Mouse (Mus musculus) MEL (cell line): Measurements from ENCODE around the gene Zp3. TPM values are rescaled to one million over a fixed set of nuclear protein-coding genes. Genes with fewer than 3 reads are reported as not detected.

Experiments used
- DNase-seq: peaks from one replicate; pipeline ENCODE4 v3.0.0; 2011; ENCODE audit warnings: low read depth, low spot score
- H3K27ac ChIP-seq: 2 replicates; pipeline ENCODE4 v1.5.1; 2012; ENCODE audit warnings: low read depth, mild to moderate bottlenecking, control low read depth, low read length, moderate library complexity; ENCODE audit not compliant: control insufficient read depth
- H3K27me3 ChIP-seq, 2 experiments: fragments of 150-350 bp in 1 of 2; sonication (generic) in 1 of 2; 2 replicates each; pipeline ENCODE4 v1.6.1; 2012; ENCODE audit warnings: low read length in 2 of 2, mild to moderate bottlenecking in 2 of 2, improper control_type of control experiment in 1 of 2, moderate library complexity in 1 of 2; ENCODE audit not compliant: insufficient read depth in 2 of 2, control insufficient read depth in 1 of 2
- H3K36me3 ChIP-seq, 2 experiments: 2 replicates each; pipeline ENCODE4 v1.6.1; 2012 to 2014; ENCODE audit warnings: low read length in 2 of 2, improper control_type of control experiment in 1 of 2, inconsistent platforms in 1 of 2, mild to moderate bottlenecking in 1 of 2; ENCODE audit not compliant: insufficient read depth in 2 of 2, control insufficient read depth in 1 of 2
- H3K4me1 ChIP-seq, 2 experiments: fragments of 150-350 bp in 1 of 2; sonication (generic) in 1 of 2; 2 replicates each; pipeline ENCODE4 v1.6.1; 2012; ENCODE audit warnings: low read length in 2 of 2, improper control_type of control experiment in 1 of 2, mild to moderate bottlenecking in 1 of 2; ENCODE audit not compliant: insufficient read depth in 2 of 2, control insufficient read depth in 1 of 2
- H3K4me3 ChIP-seq, 2 experiments: fragments of 150-350 bp in 1 of 2; sonication (generic) in 1 of 2; 2 replicates each; pipeline ENCODE4 v1.5.1; 2012; ENCODE audit warnings: low read depth in 2 of 2, low read length in 2 of 2, mild to moderate bottlenecking in 2 of 2, moderate library complexity in 2 of 2, control low read depth in 1 of 2, improper control_type of control experiment in 1 of 2; ENCODE audit not compliant: control insufficient read depth in 1 of 2, insufficient read depth in 1 of 2
- H3K79me2 ChIP-seq: 2 replicates; pipeline ENCODE4 v1.6.1; 2012; ENCODE audit warnings: mild to moderate bottlenecking, low read length, moderate library complexity; ENCODE audit not compliant: control insufficient read depth, poor library complexity, insufficient read depth
- H3K9ac ChIP-seq: 2 replicates; pipeline ENCODE4 v1.6.1; 2012; ENCODE audit warnings: low read depth, mild to moderate bottlenecking, control low read depth, low read length, moderate library complexity; ENCODE audit not compliant: control insufficient read depth, poor library complexity, severe bottlenecking
- H3K9me3 ChIP-seq: fragments of 150-350 bp; sonication (generic); replicated peaks from 2 replicates; pipeline ENCODE4 v1.6.1; 2012; ENCODE audit warnings: mild to moderate bottlenecking, low read length, improper control_type of control experiment, moderate library complexity; ENCODE audit not compliant: insufficient read depth
- CHD2 ChIP-seq: IDR thresholded peaks from 2 replicates; pipeline ENCODE4 v1.6.1; 2011; ENCODE audit warnings: low read length, improper control_type of control experiment
- CTCF ChIP-seq, 3 experiments: IDR thresholded peaks in 2 of 3; conservative IDR thresholded peaks in 1 of 3; 2 replicates each; pipeline ENCODE4 v1.5.1; 2011 to 2012; ENCODE audit warnings: low read length in 3 of 3, low read depth in 2 of 3, mild to moderate bottlenecking in 2 of 3, improper control_type of control experiment in 1 of 3, inconsistent platforms in 1 of 3, mixed read lengths in 1 of 3, moderate library complexity in 1 of 3; ENCODE audit not compliant: control insufficient read depth in 1 of 3, insufficient read depth in 1 of 3, poor library complexity in 1 of 3, severe bottlenecking in 1 of 3
- E2F4 ChIP-seq: IDR thresholded peaks from 2 replicates; pipeline ENCODE4 v1.6.1; 2011; ENCODE audit warnings: low read depth, low read length, improper control_type of control experiment, borderline replicate concordance
- ELF1 ChIP-seq: IDR thresholded peaks from 2 replicates; pipeline ENCODE4 v1.6.1; 2014; ENCODE audit warnings: low read depth, mild to moderate bottlenecking, inconsistent platforms, low read length, improper control_type of control experiment, moderate library complexity
- GABPA ChIP-seq: IDR thresholded peaks from 2 replicates; pipeline ENCODE4 v1.6.1; 2012; ENCODE audit warnings: low read depth, mild to moderate bottlenecking, inconsistent platforms, low read length, improper control_type of control experiment, moderate library complexity
- GATA1 ChIP-seq: IDR thresholded peaks from 2 replicates; pipeline ENCODE4 v1.6.1; 2011; ENCODE audit warnings: low read depth, low read length, improper control_type of control experiment
- HCFC1 ChIP-seq: IDR thresholded peaks from 2 replicates; pipeline ENCODE4 v1.6.1; 2012; ENCODE audit warnings: low read depth, mild to moderate bottlenecking, inconsistent platforms, low read length, improper control_type of control experiment, moderate library complexity
- JUND ChIP-seq: IDR thresholded peaks from 2 replicates; pipeline ENCODE4 v1.6.1; 2011; ENCODE audit warnings: low read depth, mild to moderate bottlenecking, improper control_type of control experiment, low read length
- MAFK ChIP-seq: IDR thresholded peaks from 2 replicates; pipeline ENCODE4 v1.6.1; 2011; ENCODE audit warnings: low read depth, mild to moderate bottlenecking, low read length, improper control_type of control experiment, borderline replicate concordance
- MAX ChIP-seq: IDR thresholded peaks from 2 replicates; pipeline ENCODE4 v1.6.1; 2011; ENCODE audit warnings: low read length, improper control_type of control experiment
- MAZ ChIP-seq: IDR thresholded peaks from 2 replicates; pipeline ENCODE4 v1.6.1; 2012; ENCODE audit warnings: low read depth, mild to moderate bottlenecking, inconsistent platforms, low read length, improper control_type of control experiment
- MEF2A ChIP-seq: IDR thresholded peaks from 2 replicates; pipeline ENCODE4 v1.6.1; 2014; ENCODE audit warnings: low read depth, mild to moderate bottlenecking, inconsistent platforms, low read length, improper control_type of control experiment; ENCODE audit not compliant: poor library complexity, insufficient replicate concordance, severe bottlenecking; ENCODE audit errors: extremely low read depth
- MXI1 ChIP-seq: IDR thresholded peaks from 2 replicates; pipeline ENCODE4 v1.6.1; 2011; ENCODE audit warnings: mild to moderate bottlenecking, low read depth, low read length, improper control_type of control experiment
- MYB ChIP-seq: IDR thresholded peaks from 2 replicates; pipeline ENCODE4 v1.6.1; 2011; ENCODE audit warnings: mild to moderate bottlenecking, low read depth, low read length, improper control_type of control experiment
- NRF1 ChIP-seq: IDR thresholded peaks from 2 replicates; pipeline ENCODE4 v1.6.1; 2014; ENCODE audit warnings: low read depth, mild to moderate bottlenecking, inconsistent platforms, low read length, improper control_type of control experiment, moderate library complexity; ENCODE audit not compliant: poor library complexity, insufficient read depth, severe bottlenecking
- POLR2A ChIP-seq, 2 experiments: IDR thresholded peaks; 2 replicates each; pipeline ENCODE4 v1.6.1; 2011 to 2012; ENCODE audit warnings: low read length in 2 of 2, mild to moderate bottlenecking in 2 of 2, control low read depth in 1 of 2, improper control_type of control experiment in 1 of 2, low read depth in 1 of 2, moderate library complexity in 1 of 2; ENCODE audit not compliant: control insufficient read depth in 1 of 2, insufficient read depth in 1 of 2, poor library complexity in 1 of 2
- POLR2AphosphoS2 ChIP-seq: IDR thresholded peaks from 2 replicates; pipeline ENCODE4 v1.6.1; 2011; ENCODE audit warnings: low read length, improper control_type of control experiment
- POLR2AphosphoS5 ChIP-seq: IDR thresholded peaks from 2 replicates; pipeline ENCODE4 v1.6.1; 2012; ENCODE audit warnings: low read depth, borderline replicate concordance, mild to moderate bottlenecking, inconsistent platforms, low read length, moderate library complexity, mixed read lengths
- RCOR1 ChIP-seq: IDR thresholded peaks from 2 replicates; pipeline ENCODE4 v1.6.1; 2012; ENCODE audit warnings: low read depth, mild to moderate bottlenecking, inconsistent platforms, low read length, improper control_type of control experiment
- SIN3A ChIP-seq: IDR thresholded peaks from 2 replicates; pipeline ENCODE4 v1.6.1; 2012; ENCODE audit warnings: low read length, improper control_type of control experiment, inconsistent platforms
- ZC3H11A ChIP-seq: IDR thresholded peaks from 2 replicates; pipeline ENCODE4 v1.6.1; 2012; ENCODE audit warnings: low read depth, mild to moderate bottlenecking, inconsistent platforms, low read length, improper control_type of control experiment
- ZKSCAN1 ChIP-seq: IDR thresholded peaks from 2 replicates; pipeline ENCODE4 v1.6.1; 2012; ENCODE audit warnings: low read depth, mild to moderate bottlenecking, inconsistent platforms, low read length, improper control_type of control experiment, moderate library complexity
- ZMIZ1 ChIP-seq: IDR thresholded peaks from 2 replicates; pipeline ENCODE4 v1.6.1; 2012; ENCODE audit warnings: low read depth, mild to moderate bottlenecking, inconsistent platforms, low read length, improper control_type of control experiment, moderate library complexity
- ZNF384 ChIP-seq: IDR thresholded peaks from 2 replicates; pipeline ENCODE4 v1.6.1; 2012; ENCODE audit warnings: low read depth, mild to moderate bottlenecking, inconsistent platforms, low read length, improper control_type of control experiment
- polyA plus RNA-seq, 2 experiments: library from polyadenylated mRNA; stranded (reverse) in 1 of 2; unstranded in 1 of 2; fragments of >175 nt in 1 of 2; fragments of >200 nt in 1 of 2; gene quantifications; 2 replicates each; pipeline versions ENCODE4 v1.2.1 to v1.2.4; 2012; ENCODE audit warnings: low replicate concordance in 2 of 2, low read depth in 1 of 2; ENCODE audit not compliant: insufficient read length in 2 of 2, insufficient read depth in 1 of 2, missing spikeins in 1 of 2
- total RNA-seq: library from RNA; depleted of rRNA; stranded (reverse); fragments of 300-350 nt; gene quantifications from 2 replicates; pipeline ENCODE4 v1.2.3, GENCODE M21; 2012

Gene Zp3
- total and polyA plus RNA-seq, 3 experiments: not detected

- no peak overlapping the region for H3K27ac ChIP-seq
- TF ChIP-seq ELF1 (no peak), MEF2A (no peak), RCOR1 (no peak), ZC3H11A (no peak), MAFK (no peak), MYB (no peak), JUND (no peak), POLR2A (IDR thresholded peaks at IDR 0.05; ENCODE audit: control insufficient read depth in 1 of 2, insufficient read depth in 1 of 2, low read depth in 1 of 2, low read length in 2 of 2, poor library complexity in 1 of 2) (no peak)
These were observed 39.3 kb upstream of the Zp3 start for GRCm38 (mm10) chr5:135940587-135940986.

GRCm38 (mm10) chr5:135942710-135943109 lies 37.2 kb upstream of the Zp3 start:
- TF ChIP-seq SIN3A (no peak), POLR2AphosphoS2 (no peak), ZNF384 (no peak), GABPA (no peak), MAFK (no peak), MXI1 (no peak), GATA1 (no peak), ZMIZ1 (no peak), E2F4 (no peak), CTCF (IDR thresholded peaks at IDR 0.05 in 2 of 3, conservative IDR thresholded peaks at IDR 0.05 in 1 of 3; ENCODE audit: control insufficient read depth in 1 of 3, insufficient read depth in 1 of 3, low read depth in 2 of 3, low read length in 3 of 3, poor library complexity in 1 of 3, severe bottlenecking in 1 of 3) (no peak), POLR2AphosphoS5 (no peak), MAZ (no peak), CHD2 (no peak), NRF1 (no peak), ZC3H11A (no peak), MAX (no peak), ZKSCAN1 (no peak), HCFC1 (no peak), ELF1 (no peak)
- TF ChIP-seq, all 39 proteins: peak for 0
- H3K4me1 ChIP-seq: peaks cover 0 to 3% of the 10 kb centered on the region in 2 experiments; a peak in 1 of 4 replicates
- H3K79me2 ChIP-seq: no peaks in the 10 kb centered on the region
- no peaks in the 10 kb centered on the region for H3K36me3 ChIP-seq
- no peak overlapping the region for H3K4me3 ChIP-seq
- no peaks in the 10 kb centered on the region for H3K27me3 ChIP-seq
- no peak for DNase-seq
- H3K9me3 ChIP-seq: no peaks in the 10 kb centered on the region
- H3K27ac ChIP-seq: no peak overlapping the region
- no peak overlapping the region for H3K9ac ChIP-seq

More at GRCm38 (mm10) chr5:135940587-135940986, 39.3 kb upstream of the Zp3 start:
- no peak for DNase-seq
- Histone ChIP-seq H3K79me2 (no peaks in the 10 kb centered on the region), H3K9me3 (no peaks in the 10 kb centered on the region), H3K4me1 (peaks cover 0 to 6% of the 10 kb centered on the region in 2 experiments; a peak in 2 of 4 replicates), H3K4me3 (no peak overlapping the region), H3K36me3 (peaks cover 0 to 2% of the 10 kb centered on the region in 2 experiments; a peak in 2 of 4 replicates), H3K9ac (no peak overlapping the region), H3K27me3 (no peaks in the 10 kb centered on the region)
